Mouse (Mus musculus): Measurements from ENCODE around the gene Cox6b2. TPM values are rescaled to one million over a fixed set of nuclear protein-coding genes. Genes with fewer than 3 reads are reported as not detected.

The Cox6b2 gene
- polyA plus RNA-seq, 1 experiment: 8.0 TPM

DNA sequence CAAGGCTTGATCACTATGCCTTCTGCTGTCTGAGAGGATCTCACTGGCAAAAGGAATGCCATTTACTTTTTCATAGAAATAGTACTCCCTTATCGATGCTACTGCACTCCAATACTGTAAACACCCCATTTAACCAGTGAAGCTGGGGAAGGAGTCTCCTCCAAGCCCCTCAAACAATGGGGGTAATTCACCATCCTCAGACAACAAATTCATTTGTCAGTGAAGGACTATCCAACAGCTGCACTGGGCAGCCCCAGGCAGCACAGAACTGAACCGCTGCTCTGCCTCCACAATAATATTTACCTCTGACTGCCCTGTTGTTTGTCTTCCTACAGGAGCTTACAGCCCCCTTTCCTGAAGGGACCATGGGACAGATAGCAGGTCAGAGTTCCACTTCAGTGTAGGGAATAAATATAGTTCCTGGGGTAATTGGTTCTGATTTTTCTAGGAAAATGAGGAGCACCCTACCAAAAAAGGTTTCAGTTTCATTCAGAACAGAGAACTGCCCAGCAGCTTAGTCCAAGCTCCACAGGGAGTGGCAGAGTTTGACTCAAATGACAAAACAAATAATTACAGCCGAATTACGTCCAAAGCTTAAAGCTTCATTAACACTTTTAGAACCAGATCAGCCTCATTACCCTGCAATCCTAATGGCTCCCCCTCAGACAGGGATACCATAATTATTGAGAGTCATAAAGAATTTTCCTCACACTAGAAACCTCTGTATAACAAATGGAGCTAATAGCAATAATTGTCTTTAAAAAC is 12.2 kb upstream of the Cox6b2 start:
- H3K27ac ChIP-seq (ENCODE audit: insufficient read depth, low read depth, low read length): no peak overlapping the region
- TF ChIP-seq CTCF (IDR thresholded peaks at IDR 0.05; ENCODE audit: low read depth, low read length): no peak
- no peak overlapping the region for H3K4me3 ChIP-seq (ENCODE audit: insufficient read depth, low read length)
- no peaks in the 10 kb centered on the region for H3K4me1 ChIP-seq (ENCODE audit: control insufficient read depth, insufficient read depth, low read length)

DNA sequence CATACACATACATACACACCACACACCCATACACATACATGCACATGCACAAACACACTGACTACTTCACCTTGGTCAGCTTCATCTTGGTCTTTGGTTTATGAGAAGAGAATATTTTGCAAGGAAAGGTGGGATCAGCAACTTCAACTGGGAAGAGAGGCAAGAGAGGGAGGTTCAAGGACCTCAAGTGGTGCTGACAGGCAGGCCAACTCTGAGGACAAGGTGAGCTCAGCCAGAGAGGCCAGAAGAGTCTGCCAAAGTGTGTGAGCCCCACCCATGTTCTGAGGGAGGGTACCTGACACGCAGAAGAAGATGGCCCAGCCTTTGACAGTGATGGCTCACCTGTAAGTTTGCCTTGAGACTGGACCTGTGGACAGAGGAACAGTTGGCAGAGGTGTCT is 6.8 kb upstream of the Cox6b2 start:
- no peak overlapping the region for H3K27ac ChIP-seq (ENCODE audit: insufficient read depth, low read depth, low read length)
- no peak overlapping the region for H3K4me3 ChIP-seq (ENCODE audit: insufficient read depth, low read length)
- no peak for TF ChIP-seq POLR2A (IDR thresholded peaks at IDR 0.05; ENCODE audit: borderline replicate concordance, low read depth, low read length)
- TF ChIP-seq CTCF (IDR thresholded peaks at IDR 0.05; ENCODE audit: low read depth, low read length): no peak
- H3K4me1 ChIP-seq (ENCODE audit: control insufficient read depth, insufficient read depth, low read length): no peaks in the 10 kb centered on the region

DNA sequence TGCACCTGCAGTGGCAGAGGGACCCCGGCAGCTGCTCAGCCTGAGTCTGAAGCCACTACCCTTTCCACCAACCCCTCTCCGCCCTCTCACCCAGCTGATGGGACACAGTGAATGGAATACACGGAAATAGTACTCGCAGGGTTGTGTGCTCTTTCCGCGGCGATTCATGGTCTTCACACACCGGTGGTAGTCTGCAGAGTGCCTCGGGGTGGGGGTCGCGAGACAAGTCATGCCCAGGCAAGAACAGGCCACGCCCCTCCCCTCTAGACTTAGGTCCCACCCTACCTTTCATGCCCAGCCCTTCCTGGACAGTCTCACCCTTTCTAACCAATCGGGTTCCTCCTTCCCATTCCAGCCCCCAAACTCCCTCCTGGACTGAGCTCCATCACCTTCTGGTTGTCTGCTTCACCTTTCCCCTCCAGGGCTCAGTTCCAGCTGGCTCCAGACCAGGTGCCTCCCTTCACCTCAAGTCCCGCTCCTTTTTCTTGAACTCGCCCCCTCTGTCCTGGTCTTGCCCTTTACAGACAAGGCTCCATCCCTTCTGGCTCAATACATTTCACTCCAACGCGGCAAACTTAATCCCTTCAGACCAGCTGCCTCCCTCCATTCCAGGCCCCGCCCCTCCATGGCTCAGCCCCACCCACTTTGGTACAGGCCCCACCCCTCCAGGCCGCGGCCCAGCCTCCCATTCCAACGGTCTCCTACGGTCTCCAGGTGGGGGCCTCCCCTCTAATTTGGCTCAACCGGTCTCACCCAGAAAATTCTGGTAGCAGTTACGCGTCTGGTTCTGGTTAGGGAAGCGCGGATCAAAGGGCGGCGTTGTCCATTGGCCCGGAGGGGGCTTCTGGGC is 698 bp downstream of the Cox6b2 start:
- TF ChIP-seq POLR2A (IDR thresholded peaks at IDR 0.05; ENCODE audit: borderline replicate concordance, low read depth, low read length) (no peak), CTCF (IDR thresholded peaks at IDR 0.05; ENCODE audit: low read depth, low read length) (no peak)
- Histone ChIP-seq H3K27ac (ENCODE audit: insufficient read depth, low read depth, low read length) (no peak overlapping the region), H3K4me1 (ENCODE audit: control insufficient read depth, insufficient read depth, low read length) (peaks cover 7% of the 10 kb centered on the region; the same call in 1 of the 2 replicates), H3K4me3 (ENCODE audit: insufficient read depth, low read length) (peak overlapping the region; percentile 36)

DNA sequence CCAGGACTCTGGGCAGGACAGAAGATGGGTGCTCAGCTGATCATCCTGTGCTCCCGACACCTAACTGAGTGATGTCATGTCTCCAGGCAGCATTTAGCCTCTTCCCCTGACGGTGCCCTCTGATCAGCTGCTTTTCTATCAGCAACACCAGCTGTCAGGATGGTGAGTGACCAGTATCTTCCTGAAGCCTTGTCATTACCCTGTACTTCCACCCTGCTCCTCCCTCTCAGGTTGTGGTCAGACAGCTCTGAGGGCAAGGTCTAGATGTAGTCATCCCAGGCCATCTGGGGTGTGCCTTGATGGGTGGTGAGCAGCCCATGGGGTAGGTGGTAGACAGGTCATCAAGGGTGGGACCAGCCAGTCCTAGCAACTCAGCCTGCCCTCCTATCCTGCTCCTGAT is 3.7 kb downstream of the Cox6b2 start:
- no peak overlapping the region for H3K27ac ChIP-seq (ENCODE audit: insufficient read depth, low read depth, low read length)

DNA sequence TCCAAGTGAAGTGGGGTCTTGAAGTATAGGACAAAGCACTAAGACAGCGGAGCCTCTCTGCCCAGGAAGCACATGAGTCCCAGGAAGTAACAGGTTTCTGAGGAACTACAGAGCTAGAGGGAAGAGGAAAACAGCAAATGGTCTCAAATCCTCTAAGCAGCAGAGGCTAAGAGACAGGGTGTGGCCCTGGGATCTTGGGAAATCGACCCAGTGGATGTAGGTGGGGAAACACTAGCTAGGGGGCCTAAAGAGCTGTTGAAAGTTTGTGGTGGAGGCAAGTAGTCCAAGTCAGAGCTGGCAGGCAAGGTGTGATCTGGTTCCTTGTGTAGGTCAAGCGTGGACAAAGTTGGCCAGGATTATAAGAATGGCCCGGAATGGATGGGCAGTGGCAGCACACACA is 4.6 kb downstream of the Cox6b2 start:
- H3K27ac ChIP-seq (ENCODE audit: insufficient read depth, low read depth, low read length): no peak overlapping the region
- peaks cover 7% of the 10 kb centered on the region; the same call in 1 of the 2 replicates for H3K4me1 ChIP-seq (ENCODE audit: control insufficient read depth, insufficient read depth, low read length)
- TF ChIP-seq CTCF (IDR thresholded peaks at IDR 0.05; ENCODE audit: low read depth, low read length) (no peak), POLR2A (IDR thresholded peaks at IDR 0.05; ENCODE audit: borderline replicate concordance, low read depth, low read length) (no peak)
- no peak overlapping the region for H3K4me3 ChIP-seq (ENCODE audit: insufficient read depth, low read length)

More for the DNA sequence above, 3.7 kb downstream of the Cox6b2 start:
- no peak for TF ChIP-seq CTCF (IDR thresholded peaks at IDR 0.05; ENCODE audit: low read depth, low read length)
- H3K4me1 ChIP-seq (ENCODE audit: control insufficient read depth, insufficient read depth, low read length): peaks cover 7% of the 10 kb centered on the region; the same call in 1 of the 2 replicates
- no peak overlapping the region for H3K4me3 ChIP-seq (ENCODE audit: insufficient read depth, low read length)

DNA sequence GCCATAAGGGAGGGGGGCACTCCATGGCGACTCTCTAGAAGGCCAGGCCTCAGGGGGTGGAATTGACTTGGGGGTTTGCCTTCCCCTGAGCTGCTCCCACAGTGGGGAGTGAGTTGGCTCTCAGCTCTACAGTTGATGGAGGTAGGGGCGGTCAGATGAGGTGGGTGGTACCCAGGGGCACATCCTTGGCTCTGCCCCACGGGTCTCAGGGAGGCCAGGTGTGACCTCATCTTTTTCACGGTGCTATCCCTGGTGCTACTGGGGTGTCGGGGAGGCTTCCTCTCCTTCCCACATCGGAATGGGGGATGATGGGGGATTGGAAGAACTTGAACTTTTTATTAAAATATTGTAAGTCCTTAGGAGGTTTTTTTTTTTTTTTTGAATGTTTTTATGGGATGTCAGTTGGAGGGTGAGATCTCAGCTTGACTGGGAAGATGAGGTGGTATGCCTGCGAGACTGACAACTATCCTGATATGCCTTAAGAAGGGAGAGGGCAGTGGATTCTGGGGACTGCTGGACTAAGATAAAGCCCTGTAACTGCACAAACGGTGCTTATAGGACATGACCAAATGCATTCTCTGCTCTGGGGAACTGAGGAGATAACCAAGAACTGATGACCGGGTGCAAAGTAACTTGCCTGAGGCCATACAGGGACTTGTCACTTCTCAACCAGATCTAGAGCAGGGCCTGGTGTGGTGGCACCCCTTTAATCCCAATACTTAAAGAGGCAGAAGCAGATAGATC is 5.6 kb downstream of the Cox6b2 start:
- H3K27ac ChIP-seq (ENCODE audit: insufficient read depth, low read depth, low read length): no peak overlapping the region
- H3K4me3 ChIP-seq (ENCODE audit: insufficient read depth, low read length): no peak overlapping the region
- TF ChIP-seq POLR2A (IDR thresholded peaks at IDR 0.05; ENCODE audit: borderline replicate concordance, low read depth, low read length) (no peak), CTCF (IDR thresholded peaks at IDR 0.05; ENCODE audit: low read depth, low read length) (no peak)
- peaks cover 7% of the 10 kb centered on the region; the same call in 1 of the 2 replicates for H3K4me1 ChIP-seq (ENCODE audit: control insufficient read depth, insufficient read depth, low read length)

DNA sequence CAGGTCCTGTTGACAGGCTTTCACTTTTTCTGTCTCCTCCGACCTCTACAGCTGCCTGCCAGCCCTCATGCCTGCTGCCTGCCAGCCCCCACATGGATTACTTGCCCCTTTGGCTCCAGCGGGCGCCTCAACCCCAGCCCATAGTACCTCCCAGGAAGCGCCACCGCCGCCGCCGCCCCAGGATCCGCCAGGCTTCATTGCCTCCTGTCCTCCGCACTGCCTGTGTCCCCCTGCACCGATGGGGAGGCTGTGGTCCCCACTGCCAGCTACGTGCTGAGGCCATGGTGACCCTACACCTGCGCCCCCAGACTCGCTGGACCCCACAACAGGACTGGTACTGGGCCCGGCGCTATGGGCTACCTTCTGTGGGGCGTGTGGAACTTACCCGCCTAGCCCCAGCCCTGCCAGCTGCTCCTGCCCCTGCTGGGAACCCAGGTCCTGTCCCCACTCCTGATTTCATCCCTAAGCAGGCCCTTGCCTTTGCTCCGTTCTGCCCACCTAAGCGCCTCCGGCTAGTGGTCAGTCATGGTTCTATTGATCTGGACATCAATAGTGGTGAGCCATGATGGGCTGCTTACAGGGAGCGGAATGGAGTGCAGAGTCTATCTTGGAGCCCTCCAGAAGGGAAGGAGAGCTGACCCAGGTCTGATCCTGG is 6.4 kb downstream of the Cox6b2 start:
- H3K4me1 ChIP-seq (ENCODE audit: control insufficient read depth, insufficient read depth, low read length): peaks cover 15% of the 10 kb centered on the region
- no peak overlapping the region for H3K27ac ChIP-seq (ENCODE audit: insufficient read depth, low read depth, low read length)

DNA sequence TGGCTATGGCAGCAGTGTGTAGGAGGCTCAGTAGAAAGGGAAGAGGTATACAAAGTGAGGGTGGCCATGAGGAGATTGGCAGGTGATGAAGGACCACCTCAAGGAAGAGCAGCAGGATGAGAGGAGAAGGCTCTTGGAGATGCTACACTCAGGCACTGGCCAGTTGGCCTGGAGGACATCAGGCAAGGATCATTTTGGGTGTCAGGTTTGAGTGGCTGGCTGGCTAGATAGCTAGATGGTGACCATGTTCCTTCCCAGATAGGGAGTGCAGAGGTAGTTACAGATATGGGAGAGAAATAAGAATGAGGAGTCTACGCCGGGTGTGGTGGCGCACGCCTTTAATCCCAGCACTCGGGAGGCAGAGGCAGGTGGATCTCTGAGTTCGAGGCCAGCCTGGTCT is 8.0 kb downstream of the Cox6b2 start:
- Histone ChIP-seq H3K4me1 (ENCODE audit: control insufficient read depth, insufficient read depth, low read length) (peaks cover 16% of the 10 kb centered on the region), H3K4me3 (ENCODE audit: insufficient read depth, low read length) (no peak overlapping the region), H3K27ac (ENCODE audit: insufficient read depth, low read depth, low read length) (no peak overlapping the region)
- TF ChIP-seq POLR2A (IDR thresholded peaks at IDR 0.05; ENCODE audit: borderline replicate concordance, low read depth, low read length) (no peak), CTCF (IDR thresholded peaks at IDR 0.05; ENCODE audit: low read depth, low read length) (no peak)

More for the DNA sequence above, 6.4 kb downstream of the Cox6b2 start:
- TF ChIP-seq CTCF (IDR thresholded peaks at IDR 0.05; ENCODE audit: low read depth, low read length) (no peak), POLR2A (IDR thresholded peaks at IDR 0.05; ENCODE audit: borderline replicate concordance, low read depth, low read length) (no peak)
- H3K4me3 ChIP-seq (ENCODE audit: insufficient read depth, low read length): no peak overlapping the region

DNA sequence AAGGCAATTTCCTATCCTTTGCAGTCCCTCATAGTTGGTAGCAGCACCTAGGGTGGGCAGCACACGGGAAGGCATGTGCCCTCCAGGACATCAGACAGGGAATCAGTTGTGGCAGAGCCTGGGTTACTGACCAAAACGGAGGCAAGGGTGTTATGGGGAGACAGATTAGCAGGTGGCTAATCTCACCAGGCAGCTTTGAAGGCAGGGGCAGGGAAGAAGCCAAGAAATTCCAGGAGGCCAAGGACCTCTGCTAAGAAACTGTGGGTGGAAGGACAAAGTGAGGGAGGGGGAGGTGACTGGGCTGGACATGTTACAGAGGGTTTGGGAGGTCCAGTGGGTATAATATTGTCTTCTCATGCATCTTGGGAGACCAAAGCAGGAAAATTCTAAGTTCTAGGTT is 9.5 kb downstream of the Cox6b2 start:
- Histone ChIP-seq H3K4me3 (ENCODE audit: insufficient read depth, low read length) (no peak overlapping the region), H3K4me1 (ENCODE audit: control insufficient read depth, insufficient read depth, low read length) (peaks cover 22% of the 10 kb centered on the region), H3K27ac (ENCODE audit: insufficient read depth, low read depth, low read length) (no peak overlapping the region)
- TF ChIP-seq CTCF (IDR thresholded peaks at IDR 0.05; ENCODE audit: low read depth, low read length) (no peak), POLR2A (IDR thresholded peaks at IDR 0.05; ENCODE audit: borderline replicate concordance, low read depth, low read length) (no peak)
